Mouse (Mus musculus): Measurements from ENCODE around the gene Cers2. TPM values are rescaled to one million over a fixed set of nuclear protein-coding genes. Genes with fewer than 3 reads are reported as not detected.
A peak's percentile ranks its signal among the peaks of the same experiment; 100 is the strongest.

Cers2 gene
- total and polyA plus RNA-seq, 3 experiments = 134 to 357 (median 307) TPM

DNA sequence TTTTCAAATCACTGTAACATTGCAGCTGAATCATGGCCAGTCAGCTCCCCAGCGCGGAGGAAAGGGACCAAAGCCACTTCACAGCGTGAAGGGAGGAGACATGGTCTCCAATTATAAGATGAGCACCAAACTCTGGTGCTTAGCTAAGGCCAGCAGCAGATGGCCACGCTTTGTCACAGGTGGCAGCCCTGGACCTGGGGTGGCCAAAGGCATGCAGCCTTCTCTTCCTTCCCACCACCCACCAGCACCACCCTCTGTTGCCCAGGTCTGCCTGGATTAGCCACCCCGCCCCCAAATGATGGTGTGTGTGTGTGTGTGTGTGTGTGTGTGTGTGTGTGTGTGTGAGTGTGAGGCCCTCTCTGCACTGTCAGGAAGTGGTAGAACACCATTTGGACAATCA is 41.1 kb upstream of the Cers2 start:
- DNase-seq (ENCODE audit: low read depth, low spot score) = no peak
- TF ChIP-seq ZMIZ1 (IDR thresholded peaks at IDR 0.05; ENCODE audit: low read depth, low read length) = no peak
- TF ChIP-seq MAX (IDR thresholded peaks at IDR 0.05; ENCODE audit: low read length) = no peak
- TF ChIP-seq SMC3 (IDR thresholded peaks at IDR 0.05; ENCODE audit: low read depth, low read length) = no peak
- TF ChIP-seq ZNF384 (IDR thresholded peaks at IDR 0.05; ENCODE audit: low read depth, low read length) = no peak
- no peak for TF ChIP-seq POLR2A (IDR thresholded peaks at IDR 0.05; ENCODE audit: control insufficient read depth in 1 of 2, insufficient read depth in 1 of 2, low read depth in 1 of 2, low read length in 2 of 2, poor library complexity in 1 of 2)
- no peak for TF ChIP-seq E2F4 (IDR thresholded peaks at IDR 0.05; ENCODE audit: borderline replicate concordance, low read depth, low read length)
- H3K9ac ChIP-seq (ENCODE audit: control insufficient read depth, low read depth, low read length, poor library complexity, severe bottlenecking) = no peak overlapping the region
- H3K9me3 ChIP-seq (replicated peaks; ENCODE audit: insufficient read depth, low read length) = no peaks in the 10 kb centered on the region
- no peak overlapping the region for H3K4me3 ChIP-seq (ENCODE audit: control insufficient read depth in 1 of 2, insufficient read depth in 1 of 2, low read depth in 2 of 2, low read length in 2 of 2)
- peaks cover 1 to 31% of the 10 kb centered on the region in 2 experiments; a peak in 3 of 4 replicates for H3K36me3 ChIP-seq (ENCODE audit: control insufficient read depth in 1 of 2, insufficient read depth in 2 of 2, low read length in 2 of 2)
- no peak overlapping the region for H3K27ac ChIP-seq (ENCODE audit: control insufficient read depth, low read depth, low read length)
- H3K79me2 ChIP-seq (ENCODE audit: control insufficient read depth, insufficient read depth, low read length, poor library complexity) = peaks cover 5% of the 10 kb centered on the region; the same call in 1 of the 2 replicates
- no peaks in the 10 kb centered on the region for H3K27me3 ChIP-seq (ENCODE audit: control insufficient read depth in 1 of 2, insufficient read depth in 2 of 2, low read length in 2 of 2)
- peaks cover 26 to 38% of the 10 kb centered on the region in 2 experiments for H3K4me1 ChIP-seq (ENCODE audit: control insufficient read depth in 1 of 2, insufficient read depth in 2 of 2, low read length in 2 of 2)

DNA sequence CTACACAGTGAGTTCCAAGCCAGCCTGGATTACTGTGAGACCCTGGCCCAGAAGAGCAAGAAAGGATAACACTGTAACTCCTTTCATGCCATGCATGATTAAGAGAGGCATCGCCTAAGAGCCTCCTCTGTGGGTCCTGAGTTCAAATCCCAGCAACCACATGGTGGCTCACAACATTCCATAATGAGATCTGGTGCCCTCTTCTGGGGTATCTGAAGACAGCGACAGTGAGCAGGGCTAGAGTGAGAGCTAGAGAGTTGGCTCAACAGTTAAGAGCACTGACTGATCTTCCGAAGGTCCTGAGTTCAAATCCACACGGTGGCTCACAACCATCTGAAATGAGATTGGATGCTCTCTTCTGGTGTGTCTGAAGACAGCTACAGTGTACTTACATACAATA is 40.1 kb upstream of the Cers2 start:
- Histone ChIP-seq H3K27ac (ENCODE audit: control insufficient read depth, low read depth, low read length) (no peak overlapping the region), H3K9me3 (replicated peaks; ENCODE audit: insufficient read depth, low read length) (no peaks in the 10 kb centered on the region), H3K4me1 (ENCODE audit: control insufficient read depth in 1 of 2, insufficient read depth in 2 of 2, low read length in 2 of 2) (peaks cover 26 to 44% of the 10 kb centered on the region in 2 experiments), H3K36me3 (ENCODE audit: control insufficient read depth in 1 of 2, insufficient read depth in 2 of 2, low read length in 2 of 2) (peaks cover 1 to 36% of the 10 kb centered on the region in 2 experiments; a peak in 3 of 4 replicates), H3K4me3 (ENCODE audit: control insufficient read depth in 1 of 2, insufficient read depth in 1 of 2, low read depth in 2 of 2, low read length in 2 of 2) (no peak overlapping the region), H3K9ac (ENCODE audit: control insufficient read depth, low read depth, low read length, poor library complexity, severe bottlenecking) (no peak overlapping the region), H3K27me3 (ENCODE audit: control insufficient read depth in 1 of 2, insufficient read depth in 2 of 2, low read length in 2 of 2) (no peaks in the 10 kb centered on the region), H3K79me2 (ENCODE audit: control insufficient read depth, insufficient read depth, low read length, poor library complexity) (peaks cover 10% of the 10 kb centered on the region; the same call in 1 of the 2 replicates)
- peak; percentile 55 for DNase-seq (ENCODE audit: low read depth, low spot score)
- no peak for TF ChIP-seq ETS1 (IDR thresholded peaks at IDR 0.05; ENCODE audit: low read depth, low read length)
- no peak for TF ChIP-seq RCOR1 (IDR thresholded peaks at IDR 0.05; ENCODE audit: low read depth, low read length)
- TF ChIP-seq ZC3H11A (IDR thresholded peaks at IDR 0.05; ENCODE audit: low read depth, low read length) = no peak
- TF ChIP-seq USF1 (IDR thresholded peaks at IDR 0.05; ENCODE audit: low read depth, low read length) = no peak
- TF ChIP-seq MXI1 (IDR thresholded peaks at IDR 0.05; ENCODE audit: low read depth, low read length) = no peak
- no peak for TF ChIP-seq EP300 (IDR thresholded peaks at IDR 0.05; ENCODE audit: low read depth in 1 of 2, low read length in 2 of 2)
- TF ChIP-seq CTCF (IDR thresholded peaks at IDR 0.05 in 2 of 3, conservative IDR thresholded peaks at IDR 0.05 in 1 of 3; ENCODE audit: control insufficient read depth in 1 of 3, insufficient read depth in 1 of 3, low read depth in 2 of 3, low read length in 3 of 3, poor library complexity in 1 of 3, severe bottlenecking in 1 of 3) = peak in 1 of 3 experiments; percentile 31; a peak in 1 of 6 replicates
- TF ChIP-seq NRF1 (IDR thresholded peaks at IDR 0.05; ENCODE audit: insufficient read depth, low read depth, low read length, poor library complexity, severe bottlenecking) = no peak
- TF ChIP-seq E2F4 (IDR thresholded peaks at IDR 0.05; ENCODE audit: borderline replicate concordance, low read depth, low read length) = no peak
- peak; percentile 87 for TF ChIP-seq TBP (IDR thresholded peaks at IDR 0.05; ENCODE audit: low read depth, low read length)

DNA sequence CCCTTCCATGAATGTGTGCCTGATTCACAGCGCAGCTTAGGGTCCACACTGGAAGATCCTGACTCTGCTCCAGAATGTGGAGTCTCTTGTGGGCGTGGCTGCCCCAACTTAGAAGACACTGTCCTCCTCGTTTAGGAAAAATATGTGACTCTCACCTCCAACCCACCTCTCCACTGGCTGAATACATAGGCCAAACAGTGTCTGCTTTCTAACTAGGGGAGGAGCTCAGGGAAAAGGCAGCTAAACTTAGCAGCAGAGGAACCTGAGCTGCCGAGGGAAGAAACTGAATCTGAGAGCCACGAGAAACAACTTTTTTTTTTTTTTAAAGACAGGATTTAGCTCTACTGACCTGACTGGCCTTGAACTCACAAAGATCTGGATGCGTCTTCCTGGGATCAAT is 39.4 kb upstream of the Cers2 start:
- Histone ChIP-seq H3K36me3 (ENCODE audit: control insufficient read depth in 1 of 2, insufficient read depth in 2 of 2, low read length in 2 of 2) (peaks cover 1 to 42% of the 10 kb centered on the region in 2 experiments; a peak in 3 of 4 replicates), H3K9me3 (replicated peaks; ENCODE audit: insufficient read depth, low read length) (no peaks in the 10 kb centered on the region), H3K4me1 (ENCODE audit: control insufficient read depth in 1 of 2, insufficient read depth in 2 of 2, low read length in 2 of 2) (peaks cover 28 to 49% of the 10 kb centered on the region in 2 experiments), H3K79me2 (ENCODE audit: control insufficient read depth, insufficient read depth, low read length, poor library complexity) (peaks cover 12% of the 10 kb centered on the region; the same call in 1 of the 2 replicates), H3K27me3 (ENCODE audit: control insufficient read depth in 1 of 2, insufficient read depth in 2 of 2, low read length in 2 of 2) (no peaks in the 10 kb centered on the region), H3K27ac (ENCODE audit: control insufficient read depth, low read depth, low read length) (no peak overlapping the region), H3K4me3 (ENCODE audit: control insufficient read depth in 1 of 2, insufficient read depth in 1 of 2, low read depth in 2 of 2, low read length in 2 of 2) (no peak overlapping the region), H3K9ac (ENCODE audit: control insufficient read depth, low read depth, low read length, poor library complexity, severe bottlenecking) (no peak overlapping the region)
- DNase-seq (ENCODE audit: low read depth, low spot score) = no peak
- no peak for TF ChIP-seq MAX (IDR thresholded peaks at IDR 0.05; ENCODE audit: low read length)
- TF ChIP-seq HCFC1 (IDR thresholded peaks at IDR 0.05; ENCODE audit: low read depth, low read length) = no peak
- no peak for TF ChIP-seq ZKSCAN1 (IDR thresholded peaks at IDR 0.05; ENCODE audit: low read depth, low read length)
- TF ChIP-seq ZNF384 (IDR thresholded peaks at IDR 0.05; ENCODE audit: low read depth, low read length) = no peak
- no peak for TF ChIP-seq GATA1 (IDR thresholded peaks at IDR 0.05; ENCODE audit: low read depth, low read length)
- no peak for TF ChIP-seq E2F4 (IDR thresholded peaks at IDR 0.05; ENCODE audit: borderline replicate concordance, low read depth, low read length)
- TF ChIP-seq KAT2A (conservative IDR thresholded peaks at IDR 0.05; ENCODE audit: low read depth, low read length) = no peak
- TF ChIP-seq CHD2 (IDR thresholded peaks at IDR 0.05; ENCODE audit: low read length) = no peak
- TF ChIP-seq CHD1 (IDR thresholded peaks at IDR 0.05; ENCODE audit: low read depth, low read length) = no peak
- TF ChIP-seq RAD21 (IDR thresholded peaks at IDR 0.05; ENCODE audit: low read depth, low read length) = no peak
- no peak for TF ChIP-seq UBTF (IDR thresholded peaks at IDR 0.05; ENCODE audit: borderline replicate concordance, insufficient read depth, low read depth, low read length)
- no peak for TF ChIP-seq TAL1 (IDR thresholded peaks at IDR 0.05; ENCODE audit: low read length)
- no peak for TF ChIP-seq CTCF (IDR thresholded peaks at IDR 0.05 in 2 of 3, conservative IDR thresholded peaks at IDR 0.05 in 1 of 3; ENCODE audit: control insufficient read depth in 1 of 3, insufficient read depth in 1 of 3, low read depth in 2 of 3, low read length in 3 of 3, poor library complexity in 1 of 3, severe bottlenecking in 1 of 3)
- no peak for TF ChIP-seq MYC (IDR thresholded peaks at IDR 0.05; ENCODE audit: low read depth, low read length)
- TF ChIP-seq USF1 (IDR thresholded peaks at IDR 0.05; ENCODE audit: low read depth, low read length) = no peak
- no peak for TF ChIP-seq ZMIZ1 (IDR thresholded peaks at IDR 0.05; ENCODE audit: low read depth, low read length)
